Mouse (Mus musculus) neural tube, postnatal 0 days (tissue): Measurements from ENCODE around the gene H2-M10.4. TPM values are rescaled to one million over a fixed set of nuclear protein-coding genes. Genes with fewer than 3 reads are reported as not detected.

Experiments
- polyA plus RNA-seq: library from polyadenylated mRNA; unstranded; fragments of >200 nt; fragmentation: Nextera tagmentation; extraction: Ambion mirVana; gene quantifications from 2 replicates; pipeline ENCODE4 v1.2.1, GENCODE M21; 2015

H2-M10.4 gene
- not detected in 2 replicates for polyA plus RNA-seq

DNA sequence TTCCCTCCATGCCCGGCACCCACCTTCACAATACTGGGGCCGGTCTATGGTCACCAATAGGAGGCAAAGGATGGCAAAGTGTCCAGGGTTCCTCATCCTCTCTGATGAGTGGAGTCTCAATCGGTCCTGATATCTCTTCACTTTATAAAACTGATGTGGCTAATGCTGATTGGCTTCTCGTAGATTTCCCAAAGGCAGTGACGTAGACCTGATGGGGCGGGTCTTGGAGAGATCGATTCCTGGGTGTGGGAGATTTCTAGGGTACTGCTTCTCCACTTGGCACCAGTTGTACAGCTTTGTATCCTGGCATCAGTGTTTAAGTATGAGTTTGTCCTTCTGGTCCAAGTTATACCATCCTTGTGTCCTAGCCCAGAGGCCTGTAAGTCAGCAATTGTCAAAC lies at the start of gene H2-M10.4:
Gene H2-M10.4, minus strand, starts transcription at position 101 of the 400 bp plus-strand sequence.

Other genes with a start within 250 kb of the H2-M10.4 start
- gene Rpp21, start 204.3 kb downstream of the H2-M10.4 start, polyA plus RNA-seq = 171 and 174 TPM in 2 replicates
- gene Trim39, start 190.1 kb downstream of the H2-M10.4 start, polyA plus RNA-seq = 14.9 and 15.9 TPM in 2 replicates
- gene H2-M10.2, start 175.8 kb downstream of the H2-M10.4 start, polyA plus RNA-seq = 0.20 TPM in 1 of 2 replicates, not detected in the other
- not detected in 2 replicates for gene H2-M10.1, start 136.2 kb downstream of the H2-M10.4 start, polyA plus RNA-seq
- not detected in 2 replicates for gene H2-M10.3, start 93.9 kb downstream of the H2-M10.4 start, polyA plus RNA-seq
- gene H2-M11, start 84.7 kb upstream of the H2-M10.4 start, polyA plus RNA-seq = not detected in 2 replicates
- not detected in 2 replicates for gene H2-M9, start 180.3 kb upstream of the H2-M10.4 start, polyA plus RNA-seq
- not detected in 2 replicates for gene H2-M1, start 209.9 kb upstream of the H2-M10.4 start, polyA plus RNA-seq